Mouse (Mus musculus) kidney, adult 2 months (tissue): ENCODE results near the gene Vstm5.

ENCODE experiments used
- CTCF ChIP-seq: fragments of 200-500 bp; conservative IDR thresholded peaks from 2 replicates; pipeline ENCODE4 v1.5.1; 2011; ENCODE audit warnings: low read depth, mild to moderate bottlenecking, control low read depth, low read length, moderate library complexity, mixed read lengths; ENCODE audit not compliant: insufficient read depth, insufficient read length
- POLR2A ChIP-seq: fragments of 200-500 bp; IDR thresholded peaks from one replicate; pipeline ENCODE4 v1.6.1; 2011; ENCODE audit warnings: low read depth, low read length, control low read depth

DNA sequence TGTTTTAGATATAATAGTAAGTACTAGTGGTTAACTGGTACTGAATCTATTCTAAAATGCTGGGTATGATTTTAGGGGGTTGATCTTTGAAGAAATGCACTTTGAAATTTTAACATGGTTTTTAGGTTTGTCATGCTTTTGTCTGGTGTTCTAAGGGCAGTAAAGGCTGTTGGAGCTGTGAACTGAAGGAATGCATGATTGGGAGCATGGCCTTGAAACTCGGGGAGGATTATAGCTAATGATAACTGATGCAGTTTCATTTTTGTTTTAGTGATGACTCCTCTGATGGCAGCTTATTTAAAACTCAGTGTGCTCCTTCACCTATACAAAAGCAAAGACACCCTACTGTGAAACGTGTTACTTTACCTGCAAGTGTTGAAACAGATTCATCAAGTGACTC is 69.4 kb downstream of the Vstm5 start:
- TF ChIP-seq CTCF (no peak), POLR2A (no peak)
